Mouse (Mus musculus) activated CD4-positive, CD25-positive, alpha-beta regulatory T cell, adult 4 months (primary cell): Measurements from ENCODE around the gene Acsf3. TPM values are rescaled to one million over a fixed set of nuclear protein-coding genes. Genes with fewer than 3 reads are reported as not detected.

ENCODE experiments used
- ATAC-seq: one replicate; pipeline ENCODE4 v1.8.0; 2017
- polyA plus RNA-seq, 2 experiments: library from polyadenylated mRNA; unstranded; fragments of 100-300 nt; shearing (Covaris generic); gene quantifications; one replicate each; pipeline ENCODE4 v1.2.1; 2017

Gene Acsf3
- polyA plus RNA-seq, 2 experiments from 2014 or later = 8.0 to 10.2 TPM

GRCm38 (mm10) chr8:122851692-122852545 lies 76.6 kb downstream of the Acsf3 start:
- ATAC-seq = no peak

DNA sequence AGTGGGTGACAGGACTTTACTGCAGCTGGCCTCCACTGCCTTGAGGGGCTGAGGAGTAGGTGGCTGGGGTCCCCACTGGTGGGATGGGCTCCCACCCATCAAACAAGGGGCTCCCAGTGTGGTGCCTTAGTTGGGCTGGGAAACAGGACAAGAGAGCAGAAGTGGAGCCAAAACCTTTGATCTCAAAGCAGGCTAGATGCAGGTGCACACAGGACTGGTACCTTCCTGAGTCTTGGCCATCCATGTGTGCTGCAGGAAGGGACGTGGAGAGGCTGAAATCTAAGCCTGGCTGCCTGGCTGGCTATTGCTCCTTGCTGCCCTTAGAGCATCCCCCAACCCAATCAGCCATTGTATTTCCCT lies 77.2 kb downstream of the Acsf3 start:
- no peak for ATAC-seq

DNA sequence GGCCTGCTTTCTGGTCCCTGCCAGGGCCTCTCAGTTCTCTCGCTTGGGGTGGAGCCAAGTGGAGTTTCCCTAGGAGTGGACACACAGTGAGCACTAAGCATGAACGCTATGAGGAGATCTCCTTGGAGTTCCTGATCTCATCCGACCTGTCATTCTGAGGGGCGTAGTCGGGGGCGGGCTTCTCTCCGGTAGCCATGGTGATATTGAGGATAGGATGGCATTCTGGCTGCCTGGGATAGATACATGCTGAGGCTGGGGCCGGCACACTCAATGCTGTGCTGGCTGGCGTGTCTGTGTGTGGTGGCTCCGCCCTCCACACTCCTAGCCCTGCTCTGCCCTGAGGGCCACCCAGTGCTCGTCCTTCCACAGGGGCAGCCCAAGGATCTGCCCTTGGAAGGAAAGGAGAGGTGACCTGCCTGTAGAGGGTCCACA lies 78.1 kb downstream of the Acsf3 start:
- ATAC-seq = no peak

GRCm38 (mm10) chr8:122854388-122854787 lies 79.1 kb downstream of the Acsf3 start:
- ATAC-seq = no peak

- no peak for ATAC-seq
Observed at GRCm38 (mm10) chr8:122855123-122855522, 79.8 kb downstream of the Acsf3 start.

DNA sequence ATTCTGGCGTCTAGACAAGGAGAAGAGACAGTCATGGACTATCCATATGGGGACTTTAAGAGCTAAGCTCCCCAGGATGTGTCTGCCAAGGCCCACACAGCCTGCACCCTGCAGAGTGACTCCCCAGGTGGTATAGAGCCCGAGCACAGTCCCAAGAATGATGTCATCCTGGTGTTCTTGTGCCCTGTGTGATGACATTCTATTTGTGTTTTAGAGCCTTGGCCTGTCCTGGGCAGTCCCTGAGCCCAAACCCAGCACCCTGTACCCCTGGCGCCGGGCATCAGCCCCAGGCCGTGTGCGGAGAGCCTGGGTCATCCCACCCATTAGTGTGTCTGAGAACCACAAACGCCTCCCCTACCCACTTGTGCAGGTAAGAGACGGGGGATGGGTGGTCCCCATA lies 81.0 kb downstream of the Acsf3 start:
- ATAC-seq = no peak

DNA sequence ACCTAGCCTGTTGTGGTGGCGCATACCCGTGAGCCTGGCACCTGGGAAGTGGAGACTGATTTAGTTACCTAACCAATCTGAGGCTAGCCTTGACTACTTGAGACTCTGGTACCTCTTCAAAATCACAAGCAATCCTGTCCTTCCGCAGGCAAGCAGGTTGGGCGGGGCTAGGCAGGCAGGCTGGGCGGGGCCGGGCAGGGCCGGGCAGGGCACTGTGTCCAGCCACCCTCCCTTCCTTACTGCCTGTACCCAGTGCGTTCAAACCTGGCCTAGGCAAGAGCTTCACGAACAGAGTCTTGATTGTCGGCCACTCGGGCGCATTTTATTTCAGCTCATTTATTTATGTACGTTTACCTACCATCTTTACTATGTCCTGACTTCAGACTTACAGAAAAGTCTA lies 84.6 kb downstream of the Acsf3 start:
- no peak for ATAC-seq

- peak; percentile 38 for ATAC-seq
Observed at GRCm38 (mm10) chr8:122864719-122865129, 89.4 kb downstream of the Acsf3 start.

DNA sequence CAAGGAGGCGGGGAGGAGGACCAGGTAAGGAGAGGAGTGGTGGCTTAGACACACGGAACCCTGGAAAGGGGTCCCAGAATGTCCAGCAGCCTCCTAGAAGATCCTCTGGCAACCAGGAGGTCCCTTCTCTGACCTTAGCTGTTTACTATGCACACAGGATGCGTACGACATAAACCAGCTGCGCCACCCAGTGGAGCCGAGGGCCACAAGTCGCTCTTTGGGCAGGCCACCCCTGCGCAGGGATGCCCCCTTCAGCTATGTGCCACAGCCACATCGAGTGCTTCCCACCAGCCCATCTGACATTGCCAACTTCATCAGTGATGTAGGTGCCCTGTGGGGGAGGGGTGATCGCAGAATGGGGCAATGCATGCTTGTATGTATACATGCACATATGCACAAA lies 90.2 kb downstream of the Acsf3 start:
- ATAC-seq = peak; percentile 58

DNA sequence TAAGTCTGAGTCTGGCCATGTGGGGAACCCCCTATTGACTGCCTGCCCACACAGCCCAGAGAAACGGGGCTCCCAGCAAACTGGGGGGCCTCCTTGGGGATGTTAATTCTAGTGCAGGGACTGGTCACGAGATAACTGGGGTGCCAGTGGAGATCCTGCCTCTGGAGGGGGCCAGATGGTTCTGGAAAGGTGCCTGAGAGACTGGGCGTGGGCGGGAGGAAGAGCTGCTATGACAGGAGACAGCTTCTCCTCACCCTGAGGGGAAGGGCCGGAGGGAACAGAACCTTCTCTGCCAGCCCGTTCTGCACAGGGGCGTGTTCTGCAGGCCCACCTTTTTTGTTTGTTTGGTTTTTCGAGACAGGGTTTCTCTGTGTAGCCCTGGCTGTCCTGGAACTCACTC lies 90.9 kb downstream of the Acsf3 start:
- no peak for ATAC-seq

Other genes with a start within 250 kb of the Acsf3 start
- gene Piezo1, start 224.2 kb upstream of the Acsf3 start, polyA plus RNA-seq = 10 to 100 TPM; 11.8 to 22.2 TPM
- 10 to 100 TPM; 10.4 to 13.0 TPM for gene Cdt1, start 207.5 kb upstream of the Acsf3 start, polyA plus RNA-seq
- gene Aprt, start 198.6 kb upstream of the Acsf3 start, polyA plus RNA-seq = 100 to 1,000 TPM; 168 to 203 TPM
- gene Galns, start 164.0 kb upstream of the Acsf3 start, polyA plus RNA-seq = 10 to 100 TPM in 1 of 2 experiments, 1 to 10 TPM in 1; 9.8 to 10.5 TPM
- 10 to 100 TPM; 46.3 to 78.4 TPM for gene Trappc2l, start 163.8 kb upstream of the Acsf3 start, polyA plus RNA-seq
- not detected for gene Pabpn1l, start 152.7 kb upstream of the Acsf3 start, polyA plus RNA-seq
- under 1 TPM; 0.08 to 0.28 TPM for gene Cbfa2t3, start 76.4 kb upstream of the Acsf3 start, polyA plus RNA-seq
- under 1 TPM; 0.14 to 0.26 TPM for gene Cdh15, start 72.5 kb downstream of the Acsf3 start, polyA plus RNA-seq